Mouse (Mus musculus): ENCODE results near the gene Pam.
"Not testable (repeated sequence)": the region's sequence is repeated elsewhere in the genome, so short reads cannot be mapped to it uniquely, and the experiment has no call there.

Gene Pam

GRCm38 (mm10) chr1:97969765-97970164 is 125.7 kb downstream of the Pam start:
- no peak for DNase-seq (ENCODE audit: low read depth, low spot score)

- no peak for DNase-seq (ENCODE audit: low read depth, low spot score)
Observed at GRCm38 (mm10) chr1:97963711-97964110, 131.7 kb downstream of the Pam start.

DNA sequence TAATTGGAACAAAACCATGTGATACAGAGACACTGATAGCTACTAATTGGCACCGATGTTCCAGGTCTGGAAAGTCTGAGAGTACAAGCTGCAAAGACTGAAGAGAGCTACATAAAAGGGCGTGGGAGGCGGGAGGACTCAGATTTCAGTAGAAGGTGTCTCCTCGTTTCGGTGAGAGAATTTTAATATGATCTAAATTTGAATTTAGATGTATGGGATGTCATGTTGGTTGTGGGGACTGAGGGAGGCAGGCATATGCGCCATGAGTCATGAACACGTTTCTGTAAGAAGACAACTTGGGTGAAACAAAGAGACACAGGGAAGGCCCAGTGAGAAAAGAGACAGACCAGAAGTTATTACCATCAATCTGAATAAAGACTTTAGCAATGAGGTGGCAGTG is 133.3 kb downstream of the Pam start:
- no peak for DNase-seq (ENCODE audit: low read depth, low spot score)

DNA sequence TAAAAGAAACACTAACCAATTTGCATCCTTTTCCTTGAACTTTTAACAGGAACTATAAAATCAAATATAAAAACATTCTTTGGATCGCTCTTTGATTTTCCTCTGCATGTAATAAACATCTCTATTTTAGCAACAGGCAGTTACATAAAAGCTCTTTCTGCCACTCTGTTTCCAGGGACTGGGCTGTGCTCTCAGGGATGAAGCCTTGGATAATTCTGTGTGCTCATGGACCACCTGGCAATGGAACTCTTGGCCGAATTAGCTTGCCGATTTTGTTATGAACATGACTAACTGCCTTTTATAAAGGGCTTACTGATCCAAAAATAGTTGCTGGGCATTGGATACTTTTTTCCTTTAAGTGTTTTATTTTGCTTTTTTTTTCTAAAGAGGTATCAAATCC is 134.8 kb downstream of the Pam start:
- DNase-seq (ENCODE audit: low read depth, low spot score), result no peak

GRCm38 (mm10) chr1:97960124-97960523 is 135.3 kb downstream of the Pam start:
- no peak for DNase-seq (ENCODE audit: low read depth, low spot score)

GRCm38 (mm10) chr1:97958759-97959158 is 136.7 kb downstream of the Pam start:
- no peak for DNase-seq (ENCODE audit: low read depth, low spot score)

- not testable (repeated sequence) for DNase-seq (ENCODE audit: low read depth, low spot score)
Observed at GRCm38 (mm10) chr1:97949258-97949657, 146.2 kb downstream of the Pam start.

DNA sequence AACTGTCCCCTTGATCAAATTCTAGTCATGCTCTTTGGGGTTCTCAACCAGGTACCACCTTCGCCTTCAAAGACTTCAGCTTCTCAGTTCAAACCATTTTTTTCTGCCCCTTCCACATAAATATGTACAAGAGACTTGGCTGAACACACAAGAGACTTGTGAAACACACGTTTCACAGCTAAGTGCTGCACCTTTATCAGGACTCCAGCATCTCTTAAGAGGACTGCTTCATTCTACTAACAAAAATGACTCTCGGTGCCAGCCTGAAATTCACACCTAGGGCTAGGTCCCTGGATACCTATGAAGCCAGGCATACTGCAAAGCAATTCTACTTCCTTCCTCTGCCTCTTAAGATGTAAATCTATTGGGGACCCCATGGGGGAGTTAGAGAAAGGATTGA is 148.3 kb downstream of the Pam start:
- no peak for DNase-seq (ENCODE audit: low read depth, low spot score)

DNA sequence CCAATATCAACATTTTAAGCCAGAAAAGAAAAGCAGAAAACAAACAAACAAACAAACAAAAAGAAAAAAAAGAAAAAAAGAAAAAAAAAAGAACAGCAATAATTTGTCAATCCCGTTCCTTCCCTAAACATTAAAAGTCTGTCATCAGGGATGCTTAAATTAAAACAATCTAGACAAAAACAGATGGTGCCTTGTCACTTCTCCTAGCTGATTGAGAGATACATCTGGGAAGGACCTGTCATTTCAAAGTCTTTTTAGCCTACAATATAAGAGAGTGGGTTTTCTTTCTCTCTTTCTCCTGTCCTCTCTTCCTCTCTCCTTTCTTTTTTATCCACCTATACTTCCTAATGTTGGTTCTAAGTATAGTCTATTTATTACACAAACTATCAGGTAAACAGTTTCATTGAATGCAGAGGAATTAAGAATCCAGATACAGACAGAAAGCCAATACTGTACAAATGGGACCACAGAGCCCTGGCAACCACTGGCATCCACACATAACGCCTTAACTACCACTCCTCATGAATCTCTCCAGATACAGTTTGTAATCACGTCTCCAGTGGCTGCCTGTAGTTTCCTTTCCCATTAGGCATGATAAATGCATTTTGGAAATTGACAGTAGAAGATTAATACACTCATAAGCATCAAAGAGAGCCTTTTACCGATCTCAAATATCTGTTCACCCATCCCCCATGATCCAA is 151.4 kb downstream of the Pam start:
- DNase-seq (ENCODE audit: low read depth, low spot score), result no peak

GRCm38 (mm10) chr1:97943402-97943801 is 152.0 kb downstream of the Pam start:
- DNase-seq (ENCODE audit: low read depth, low spot score), result no peak

DNA sequence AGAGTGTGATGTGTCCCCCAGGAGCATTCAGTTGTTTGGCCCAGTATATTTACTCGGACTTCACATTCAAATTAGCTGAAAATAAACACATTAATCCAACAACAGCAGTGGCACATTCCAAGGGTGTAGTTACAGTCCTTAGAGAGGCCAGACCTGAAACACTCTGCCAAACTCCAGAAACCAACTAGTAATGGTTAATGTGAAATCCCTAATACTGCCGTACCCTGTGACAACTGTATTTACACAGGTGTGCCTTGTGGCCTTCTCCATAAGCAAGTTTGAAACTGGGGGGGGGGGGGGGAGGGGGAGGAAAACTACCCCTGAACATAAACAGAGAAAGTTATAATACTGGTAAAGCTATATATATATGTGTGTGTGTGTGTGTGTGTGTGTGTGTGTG is 152.5 kb downstream of the Pam start:
- no peak for DNase-seq (ENCODE audit: low read depth, low spot score)

- DNase-seq (ENCODE audit: low read depth, low spot score), result no peak
Observed at GRCm38 (mm10) chr1:97938586-97938985, 156.9 kb downstream of the Pam start.

- no peak for DNase-seq (ENCODE audit: low read depth, low spot score)
Observed at GRCm38 (mm10) chr1:97938053-97938452, 157.4 kb downstream of the Pam start.

- no peak for DNase-seq (ENCODE audit: low read depth, low spot score)
Observed at GRCm38 (mm10) chr1:97934940-97935339, 160.5 kb downstream of the Pam start.

GRCm38 (mm10) chr1:97931220-97931619 is 164.2 kb downstream of the Pam start:
- DNase-seq (ENCODE audit: low read depth, low spot score), result no peak

- no peak for DNase-seq (ENCODE audit: low read depth, low spot score)
Observed at GRCm38 (mm10) chr1:97929415-97930028, 165.9 kb downstream of the Pam start.

DNA sequence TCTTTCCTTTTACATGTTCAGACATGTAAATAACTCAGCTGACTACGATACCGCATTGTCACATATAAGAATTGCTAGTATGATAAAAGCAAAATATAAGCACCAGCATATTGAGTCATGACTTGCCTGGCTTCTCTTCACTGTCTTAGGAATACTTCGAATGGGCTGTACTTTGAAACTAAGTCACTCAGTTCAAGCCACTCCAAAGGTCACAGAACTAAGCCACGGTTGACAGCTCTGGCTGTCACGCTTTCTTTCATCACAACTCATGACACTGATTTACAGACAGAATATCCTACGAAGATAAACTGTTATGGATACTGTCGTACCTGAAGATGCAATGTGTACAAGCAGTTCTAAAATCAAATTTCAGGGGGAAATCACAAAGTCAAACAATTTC is 168.7 kb downstream of the Pam start:
- no peak for DNase-seq (ENCODE audit: low read depth, low spot score)

- DNase-seq (ENCODE audit: low read depth, low spot score), result no peak
Observed at GRCm38 (mm10) chr1:97926017-97926540, 169.4 kb downstream of the Pam start.

GRCm38 (mm10) chr1:97922395-97922794 is 173.1 kb downstream of the Pam start:
- DNase-seq (ENCODE audit: low read depth, low spot score), result no peak

- DNase-seq (ENCODE audit: low read depth, low spot score), result peak; percentile 32
Observed at GRCm38 (mm10) chr1:97921886-97922285, 173.6 kb downstream of the Pam start.

DNA sequence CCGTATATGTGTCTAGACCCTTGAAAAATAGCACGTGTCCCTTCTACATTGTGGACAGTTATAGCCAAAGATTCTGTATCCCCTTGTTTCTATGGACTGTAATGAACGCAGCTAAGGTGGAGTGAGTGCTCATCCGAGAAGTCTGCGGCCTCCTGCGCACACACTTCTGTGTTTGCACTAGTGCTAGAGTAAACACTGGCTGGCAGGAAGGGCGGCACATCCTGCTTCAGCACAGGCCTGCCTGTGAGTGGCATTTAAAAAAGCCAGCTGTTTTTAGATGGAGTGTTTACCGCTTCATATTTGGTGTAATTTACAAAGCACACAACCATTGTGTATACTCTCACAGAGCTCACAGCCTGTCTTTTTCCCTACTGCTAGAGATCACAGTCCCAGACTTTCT is 177.0 kb downstream of the Pam start:
- DNase-seq (ENCODE audit: low read depth, low spot score), result no peak

DNA sequence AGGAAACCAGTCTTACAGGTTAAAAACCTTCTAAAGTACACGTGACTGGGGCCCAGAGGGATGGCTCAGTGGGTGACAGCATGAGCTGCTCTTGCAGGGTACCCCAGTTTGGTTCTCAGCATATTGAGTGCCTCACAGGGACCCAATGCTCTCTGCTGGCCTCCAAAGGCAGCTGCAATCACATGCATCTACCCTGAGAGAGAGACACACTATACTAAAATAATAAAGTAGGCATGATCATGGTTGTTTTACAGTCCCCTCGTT is 178.5 kb downstream of the Pam start:
- DNase-seq (ENCODE audit: low read depth, low spot score), result no peak

DNA sequence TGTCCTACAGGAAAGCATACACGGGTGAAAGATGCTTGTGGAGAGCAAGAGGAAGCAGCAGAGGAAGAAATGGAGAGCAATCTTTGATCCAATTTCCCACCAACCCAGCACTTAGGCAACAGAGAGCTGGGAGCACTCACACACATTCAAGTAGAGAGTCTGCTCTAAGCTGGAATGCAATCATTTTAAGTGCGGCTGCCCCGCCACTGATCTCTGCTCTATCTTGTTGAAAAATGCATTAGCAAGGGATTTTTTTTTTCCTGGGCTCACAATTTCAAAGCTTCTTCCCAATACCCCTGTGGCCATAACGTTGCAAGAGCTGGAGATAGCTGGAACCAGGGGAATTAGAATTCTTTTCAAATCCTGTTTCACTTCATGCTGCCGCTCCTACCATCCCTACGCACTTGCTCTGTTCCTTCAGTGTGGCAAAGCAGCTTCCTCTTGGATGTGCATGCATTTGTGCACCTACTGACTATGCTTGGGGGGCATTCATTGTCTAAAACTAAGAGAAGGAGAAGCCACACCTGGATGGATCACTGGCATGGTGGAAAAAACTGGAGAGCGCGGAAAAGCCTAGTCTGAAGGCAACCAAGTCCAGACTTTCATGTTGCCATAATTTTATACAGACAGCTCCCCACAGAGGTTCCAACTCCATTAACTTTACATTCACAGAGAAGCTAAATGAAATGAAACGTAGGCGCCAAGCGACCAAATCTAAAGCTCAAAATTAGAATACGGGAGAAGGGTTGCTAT is 179.1 kb downstream of the Pam start:
- no peak for DNase-seq (ENCODE audit: low read depth, low spot score)

Data from forelimb bud, embryonic 11.5 days (tissue).